Mouse (Mus musculus) brain, adult 10 weeks (tissue): ENCODE data around the gene Gm13941. TPM values are rescaled to one million over a fixed set of nuclear protein-coding genes. Genes with fewer than 3 reads are reported as not detected.

Experiments
- polyA plus RNA-seq: library from polyadenylated mRNA; stranded (reverse); fragments of 350-450 nt; fragmentation: Illumina TruSeq; extraction: RNeasy Lipid Tissue Mini Kit (QIAGEN cat#74804); gene quantifications from one replicate; pipeline ENCODE4 v1.2.3, GENCODE M21; 2015; ENCODE audit warnings: low read depth, low replicate concordance

The Gm13941 gene
- not detected for polyA plus RNA-seq

DNA sequence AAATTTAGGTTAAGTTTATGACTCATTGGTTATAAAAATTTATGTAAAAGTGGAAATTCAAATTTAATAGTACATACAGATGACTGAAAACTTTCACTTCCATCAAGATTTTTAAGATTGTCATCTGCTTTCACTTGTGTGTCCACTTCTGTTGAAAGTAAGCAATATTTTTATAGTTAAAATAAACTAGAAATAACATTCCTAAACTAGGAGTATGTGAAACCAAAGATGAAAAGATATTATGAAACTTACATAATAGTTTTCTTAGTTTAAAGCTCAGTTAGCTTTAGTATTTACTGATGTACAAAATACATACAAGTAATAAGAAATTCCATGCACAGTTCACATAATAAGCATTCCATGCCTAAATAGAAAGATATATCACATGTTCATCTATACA, at the start of gene Gm13941:
Gm13941 (minus strand) TSS at position 101 of the 400 bp plus-strand sequence.

DNA sequence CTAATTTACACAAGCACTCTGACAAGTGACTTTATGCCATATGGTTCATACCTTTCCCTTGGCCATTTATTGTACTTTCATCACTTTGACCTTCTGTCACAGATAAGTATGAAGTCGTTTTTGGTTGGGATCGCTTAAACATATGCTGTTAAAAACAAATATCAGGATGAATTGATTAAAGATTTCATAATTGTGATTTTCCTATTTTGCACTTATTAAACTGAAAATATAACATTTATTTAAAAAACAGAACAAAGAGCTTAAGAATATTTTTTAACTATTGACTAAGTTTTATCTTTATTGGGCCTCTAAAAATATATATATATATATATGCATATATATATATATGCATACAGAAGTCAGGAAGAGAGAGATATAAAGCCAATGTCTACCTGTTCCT, 47.1 kb upstream of the Gm13941 start, which contains the start of gene Gm15130:
Gm15130 (minus strand) TSS at position 101 of the 400 bp plus-strand sequence.

Other genes with a start within 250 kb of the Gm13941 start
- 64.1 TPM for gene Ano3, start 155.1 kb downstream of the Gm13941 start, polyA plus RNA-seq
- gene Gm15130, start 47.0 kb upstream of the Gm13941 start, polyA plus RNA-seq = not detected
- gene 4930430A15Rik, start 123.6 kb upstream of the Gm13941 start, polyA plus RNA-seq = not detected
- not detected for gene Olfr1275, start 129.3 kb upstream of the Gm13941 start, polyA plus RNA-seq
- not detected for gene Olfr1276, start 148.5 kb upstream of the Gm13941 start, polyA plus RNA-seq
- not detected for gene Olfr1277, start 168.1 kb upstream of the Gm13941 start, polyA plus RNA-seq
- not detected for gene Olfr1278, start 184.2 kb upstream of the Gm13941 start, polyA plus RNA-seq
- not detected for gene Olfr1279, start 194.7 kb upstream of the Gm13941 start, polyA plus RNA-seq
- gene Olfr1280, start 208.0 kb upstream of the Gm13941 start, polyA plus RNA-seq = not detected
- gene Olfr1281, start 220.5 kb upstream of the Gm13941 start, polyA plus RNA-seq = not detected
- gene Olfr1282, start 230.1 kb upstream of the Gm13941 start, polyA plus RNA-seq = not detected